Mouse (Mus musculus): ENCODE measurements around the gene Ckm. TPM values are rescaled to one million over a fixed set of nuclear protein-coding genes. Genes with fewer than 3 reads are reported as not detected.

The Ckm gene
- polyA plus RNA-seq, 1 experiment from 2014 or later, result 284 TPM

DNA sequence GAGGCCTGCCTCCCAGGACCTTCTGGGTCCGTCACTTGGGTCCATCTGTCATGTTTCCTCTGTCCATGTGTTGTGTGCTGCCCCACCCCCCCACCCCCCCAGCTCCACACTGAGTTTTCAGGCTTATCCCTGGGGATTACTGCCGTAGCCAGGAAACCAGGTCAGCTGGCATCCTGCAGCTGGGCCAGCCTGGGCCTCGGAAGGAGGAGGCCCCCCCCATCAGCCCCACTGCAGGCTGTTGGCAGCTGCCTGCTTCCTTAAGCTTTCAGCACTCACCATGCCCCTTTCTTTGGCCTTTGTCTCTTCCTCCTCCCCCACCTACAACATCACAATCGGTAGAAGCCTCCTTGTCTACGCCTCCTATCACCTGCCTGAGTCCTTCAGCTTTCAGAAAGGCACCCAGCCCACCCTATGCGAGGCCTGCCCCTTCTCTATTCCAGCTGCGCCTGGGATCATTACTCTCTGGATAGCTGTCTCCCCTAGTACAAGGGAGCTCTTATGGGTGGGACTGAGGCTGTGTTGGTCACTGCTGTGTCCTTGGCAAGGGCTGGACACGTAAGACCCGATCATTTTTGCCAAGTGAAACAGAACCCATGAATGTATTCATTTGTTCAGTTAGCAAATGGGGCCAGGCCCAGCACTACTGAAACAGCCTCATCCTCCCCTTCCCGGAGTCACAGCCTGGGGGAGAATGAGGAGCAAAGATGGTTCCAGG lies 15.7 kb upstream of the Ckm start:
- Histone ChIP-seq H3K9ac (no peak overlapping the region), H3K4me1 (no peaks in the 10 kb centered on the region), H3K9me3 (no peaks in the 10 kb centered on the region), H3K4me2 (no peak overlapping the region), H3K27ac (replicated peaks) (no peak overlapping the region), H3K36me3 (peaks cover 99% of the 10 kb centered on the region), H3K4me3 (no peak overlapping the region), H3K27me3 (replicated peaks) (no peaks in the 10 kb centered on the region)
- no peak for ATAC-seq (ENCODE audit: extremely low read depth, insufficient number of reproducible peaks, low FRiP score, low TSS enrichment)
- 68% methylated on average over 10 of the region's 10 CpGs for WGBS

DNA sequence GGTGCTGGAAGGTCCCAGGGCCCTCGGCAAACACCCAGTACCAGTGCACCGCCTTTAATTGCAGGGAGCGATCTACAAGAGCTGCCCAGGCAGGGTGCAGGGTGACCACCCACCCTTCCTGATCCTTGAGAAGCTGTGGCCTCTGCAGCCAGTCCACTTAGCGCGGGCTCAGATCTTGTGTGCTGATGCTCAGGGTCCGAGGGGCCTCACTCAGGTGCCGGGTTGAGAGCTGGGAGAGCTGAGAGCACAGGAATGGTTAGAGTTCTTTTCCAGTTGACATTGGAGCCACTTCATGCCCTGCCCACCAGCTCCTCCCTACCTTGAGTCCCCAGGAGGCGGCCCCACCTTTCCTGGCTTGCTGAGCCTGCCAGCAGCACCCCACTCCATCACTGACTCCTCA lies 10.1 kb upstream of the Ckm start:
- peaks cover 4% of the 10 kb centered on the region; the same call in 1 of the 2 replicates for H3K4me1 ChIP-seq
- H3K9me3 ChIP-seq, result no peaks in the 10 kb centered on the region
- H3K27ac ChIP-seq (replicated peaks), result no peak overlapping the region
- H3K27me3 ChIP-seq (replicated peaks), result peaks cover 7% of the 10 kb centered on the region; the same call in 1 of the 2 replicates
- 85% methylated on average over 8 of the region's 8 CpGs for WGBS
- H3K9ac ChIP-seq, result no peak overlapping the region
- no peak overlapping the region for H3K4me3 ChIP-seq
- H3K36me3 ChIP-seq, result peaks cover 65% of the 10 kb centered on the region
- ATAC-seq (ENCODE audit: extremely low read depth, insufficient number of reproducible peaks, low FRiP score, low TSS enrichment), result no peak
- H3K4me2 ChIP-seq, result no peak overlapping the region

DNA sequence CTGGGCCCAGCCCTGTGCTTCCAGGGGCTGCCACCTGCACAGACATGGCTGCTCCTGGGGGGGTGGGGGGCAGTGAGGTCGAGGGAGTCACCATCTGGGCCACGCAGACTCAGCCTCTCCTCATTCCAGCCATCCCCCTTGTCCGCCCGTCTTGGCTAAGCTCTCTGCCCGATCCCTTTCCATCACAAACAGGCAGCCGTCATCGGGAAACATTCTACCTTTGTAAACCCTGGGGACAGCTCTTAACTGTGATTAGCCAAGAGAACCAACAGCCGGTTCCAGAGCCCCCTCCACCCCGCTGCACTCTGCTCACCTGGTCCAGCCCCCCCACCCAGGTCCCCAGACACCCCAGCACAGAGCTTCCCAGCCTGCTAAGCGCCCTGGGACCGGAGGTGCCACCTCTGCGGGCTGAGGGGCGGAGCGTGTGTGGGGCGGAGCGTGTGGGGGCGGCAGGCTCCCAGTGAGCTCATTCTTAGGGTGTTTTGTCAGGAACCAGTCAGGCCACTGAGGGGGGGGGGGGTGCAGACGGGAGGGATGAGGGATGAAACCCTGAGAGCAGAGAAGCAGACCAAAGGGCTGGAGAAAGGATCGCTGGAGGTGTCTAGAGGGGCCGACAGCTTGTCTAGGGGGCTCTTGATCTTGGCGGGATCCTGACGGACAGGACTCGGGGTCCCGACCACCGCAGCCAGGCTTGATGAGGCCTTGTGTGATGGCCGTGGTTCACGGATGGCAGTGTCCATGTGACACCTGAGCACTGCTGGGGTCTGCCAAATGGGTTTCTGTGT lies 4.9 kb upstream of the Ckm start:
- 2% methylated on average over 27 of the region's 27 CpGs for WGBS
- Histone ChIP-seq H3K9me3 (peaks cover 6% of the 10 kb centered on the region), H3K4me3 (peak overlapping the region; percentile 45), H3K4me1 (peaks cover 20% of the 10 kb centered on the region), H3K4me2 (peak overlapping the region; percentile 70), H3K36me3 (peaks cover 13% of the 10 kb centered on the region), H3K27ac (replicated peaks) (no peak overlapping the region), H3K27me3 (replicated peaks) (peaks cover 56% of the 10 kb centered on the region), H3K9ac (peak overlapping the region; percentile 73)
- ATAC-seq (ENCODE audit: extremely low read depth, insufficient number of reproducible peaks, low FRiP score, low TSS enrichment), result no peak

DNA sequence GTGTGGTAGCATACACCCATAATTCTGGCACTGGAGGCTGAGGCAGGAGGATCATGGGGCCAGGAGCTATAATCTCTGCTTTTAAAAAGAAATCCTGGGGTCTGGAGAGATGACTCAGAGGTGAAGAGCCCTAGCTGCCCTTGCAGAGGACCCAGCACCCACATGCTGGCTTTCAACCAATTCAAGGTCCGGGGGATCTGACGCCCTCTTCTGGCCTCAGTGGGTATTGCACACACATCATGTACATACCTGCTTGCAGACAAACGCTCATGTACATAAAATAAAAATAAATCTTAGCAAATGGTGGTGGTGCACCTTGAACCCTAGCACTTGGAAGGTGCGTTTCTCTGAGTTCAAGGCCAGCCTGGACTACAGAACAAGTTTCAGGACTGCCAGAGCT lies 3.6 kb upstream of the Ckm start:
- 73% methylated on average over 4 of the region's 4 CpGs for WGBS
- ATAC-seq (ENCODE audit: extremely low read depth, insufficient number of reproducible peaks, low FRiP score, low TSS enrichment), result no peak
- peaks cover under 1% of the 10 kb centered on the region; the same call in 1 of the 2 replicates for H3K36me3 ChIP-seq

DNA sequence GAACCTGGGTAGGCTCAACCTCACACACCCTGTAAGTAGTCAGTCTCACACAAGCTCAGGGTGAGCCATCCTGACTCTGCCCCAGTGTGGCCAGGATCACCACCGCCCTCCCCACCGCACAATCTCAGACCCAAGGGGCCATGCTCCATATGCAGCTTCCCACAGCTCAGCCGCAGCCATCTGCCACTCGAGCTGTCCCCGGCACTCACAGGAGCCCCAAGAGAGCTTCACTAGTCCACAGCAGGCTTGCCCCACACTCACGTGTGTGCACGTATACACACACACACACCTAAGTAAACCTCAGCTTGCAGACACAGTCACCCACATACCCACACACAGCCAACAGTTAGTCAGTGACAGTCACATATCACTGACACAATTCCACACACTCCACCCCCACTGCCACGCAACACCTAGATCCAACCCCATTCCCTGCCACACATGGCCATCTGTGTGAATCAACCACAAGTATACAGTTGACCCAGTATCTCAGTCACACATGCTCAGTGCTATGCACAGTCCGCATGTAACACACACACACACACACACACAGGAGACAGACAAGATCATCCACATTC lies 2.0 kb upstream of the Ckm start:
- no peak overlapping the region for H3K9ac ChIP-seq
- H3K4me3 ChIP-seq, result no peak overlapping the region
- no peak for ATAC-seq (ENCODE audit: extremely low read depth, insufficient number of reproducible peaks, low FRiP score, low TSS enrichment)
- 80% methylated on average over 9 of the region's 9 CpGs for WGBS
- no peak overlapping the region for H3K4me2 ChIP-seq
- H3K4me1 ChIP-seq, result peaks cover 23% of the 10 kb centered on the region
- peaks cover 68% of the 10 kb centered on the region for H3K27me3 ChIP-seq (replicated peaks)
- no peaks in the 10 kb centered on the region for H3K36me3 ChIP-seq
- no peak overlapping the region for H3K27ac ChIP-seq (replicated peaks)
- peaks cover 6% of the 10 kb centered on the region for H3K9me3 ChIP-seq

More for the DNA sequence above, 3.6 kb upstream of the Ckm start:
- H3K9ac ChIP-seq, result no peak overlapping the region
- H3K4me2 ChIP-seq, result no peak overlapping the region
- peaks cover 23% of the 10 kb centered on the region for H3K4me1 ChIP-seq
- H3K27me3 ChIP-seq (replicated peaks), result peaks cover 62% of the 10 kb centered on the region
- H3K4me3 ChIP-seq, result no peak overlapping the region
- H3K9me3 ChIP-seq, result peaks cover 6% of the 10 kb centered on the region
- H3K27ac ChIP-seq (replicated peaks), result no peak overlapping the region

DNA sequence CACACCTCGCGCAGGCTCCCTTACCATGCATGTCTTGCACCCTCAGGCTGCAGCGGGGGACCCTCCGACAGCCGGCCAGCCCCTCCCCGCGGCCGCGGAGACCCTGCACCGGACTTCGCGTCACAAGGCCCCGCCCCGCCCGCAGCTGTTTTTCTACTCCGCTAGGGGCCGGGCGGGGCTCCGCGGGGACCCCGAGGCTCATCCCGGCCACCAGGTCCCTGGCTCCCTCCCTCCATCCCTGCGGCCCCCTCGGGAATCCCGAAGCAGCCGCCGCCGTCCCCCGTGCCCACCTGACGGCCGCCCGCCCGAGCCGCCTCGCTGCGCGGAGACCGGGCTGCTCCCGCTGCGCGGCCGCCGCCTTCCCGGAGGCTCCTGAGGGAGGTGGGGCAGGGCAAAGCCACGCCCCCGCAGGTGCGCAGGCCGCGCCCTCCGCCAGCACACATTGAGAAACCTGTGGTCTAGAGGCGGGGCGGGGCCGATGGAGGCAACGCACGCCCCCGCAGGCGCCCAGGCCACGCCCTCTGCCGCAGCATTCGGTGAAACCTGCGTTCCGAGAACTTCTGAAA lies 762 bp upstream of the Ckm start, which contains the start of gene Klc3:
Gene Klc3 (minus strand): TSS at position 374 of the 566 bp plus-strand sequence.
- no peaks in the 10 kb centered on the region for H3K36me3 ChIP-seq
- WGBS, result 1% methylated on average over 62 of the region's 62 CpGs
- H3K4me1 ChIP-seq, result peaks cover 23% of the 10 kb centered on the region
- H3K9me3 ChIP-seq, result peaks cover 6% of the 10 kb centered on the region
- peak within 1 kb of the TSS; percentile 98 for H3K4me2 ChIP-seq
- no peak within 1 kb of the TSS for H3K27ac ChIP-seq (replicated peaks)
- peaks cover 68% of the 10 kb centered on the region for H3K27me3 ChIP-seq (replicated peaks)
- peak within 1 kb of the TSS; percentile 80 for H3K9ac ChIP-seq
- peak within 1 kb of the TSS; percentile 70 for H3K4me3 ChIP-seq
- peak; percentile 66 for ATAC-seq (ENCODE audit: extremely low read depth, insufficient number of reproducible peaks, low FRiP score, low TSS enrichment)

DNA sequence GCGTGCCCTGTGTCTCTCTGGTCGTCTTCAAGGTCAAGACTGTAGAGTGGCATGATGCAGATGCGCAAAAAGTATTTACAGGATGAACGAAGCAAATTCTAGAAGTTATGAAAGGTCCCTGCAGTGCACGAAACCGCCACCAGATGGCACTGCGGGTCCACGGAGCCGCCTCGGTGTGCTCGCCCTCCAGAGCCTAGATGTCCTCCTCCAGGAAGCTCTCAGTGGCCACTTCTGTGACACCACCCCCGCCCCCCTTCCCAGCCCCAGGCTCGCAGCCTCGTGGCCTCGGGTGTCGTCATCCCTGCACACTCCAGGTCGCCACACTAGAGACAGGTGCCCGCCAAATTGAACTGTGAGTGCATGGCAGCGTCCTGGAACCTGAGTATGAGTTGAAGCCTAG lies 841 bp downstream of the Ckm start:
- Histone ChIP-seq H3K27me3 (replicated peaks) (peaks cover 54% of the 10 kb centered on the region), H3K4me2 (peak overlapping the region; percentile 52), H3K9me3 (peaks cover 6% of the 10 kb centered on the region), H3K4me1 (peaks cover 27% of the 10 kb centered on the region), H3K27ac (replicated peaks) (no peak overlapping the region), H3K9ac (0 out of 2 replicates have a peak overlapping the region, but pooled peaks have one; percentile 61), H3K4me3 (0 out of 2 replicates have a peak overlapping the region, but pooled peaks have one; percentile 19), H3K36me3 (no peaks in the 10 kb centered on the region)
- 2% methylated on average over 19 of the region's 19 CpGs for WGBS
- ATAC-seq (ENCODE audit: extremely low read depth, insufficient number of reproducible peaks, low FRiP score, low TSS enrichment), result no peak; the same call in 1 of the 2 replicates

DNA sequence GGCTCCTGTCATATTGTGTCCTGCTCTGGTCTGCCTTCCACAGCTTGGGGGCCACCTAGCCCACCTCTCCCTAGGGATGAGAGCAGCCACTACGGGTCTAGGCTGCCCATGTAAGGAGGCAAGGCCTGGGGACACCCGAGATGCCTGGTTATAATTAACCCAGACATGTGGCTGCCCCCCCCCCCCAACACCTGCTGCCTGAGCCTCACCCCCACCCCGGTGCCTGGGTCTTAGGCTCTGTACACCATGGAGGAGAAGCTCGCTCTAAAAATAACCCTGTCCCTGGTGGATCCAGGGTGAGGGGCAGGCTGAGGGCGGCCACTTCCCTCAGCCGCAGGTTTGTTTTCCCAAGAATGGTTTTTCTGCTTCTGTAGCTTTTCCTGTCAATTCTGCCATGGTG lies 5.2 kb downstream of the Ckm start:
- Histone ChIP-seq H3K36me3 (no peaks in the 10 kb centered on the region), H3K4me2 (peak overlapping the region; percentile 61), H3K27ac (replicated peaks) (peak overlapping the region; percentile 91), H3K4me3 (no peak overlapping the region), H3K9ac (peak overlapping the region; percentile 73), H3K4me1 (peaks cover 35% of the 10 kb centered on the region), H3K27me3 (replicated peaks) (peaks cover 17% of the 10 kb centered on the region), H3K9me3 (peaks cover 8% of the 10 kb centered on the region; the same call in 1 of the 2 replicates)
- peak; percentile 47; the same call in 1 of the 2 replicates for ATAC-seq (ENCODE audit: extremely low read depth, insufficient number of reproducible peaks, low FRiP score, low TSS enrichment)
- 13% methylated on average over 6 of the region's 6 CpGs for WGBS

DNA sequence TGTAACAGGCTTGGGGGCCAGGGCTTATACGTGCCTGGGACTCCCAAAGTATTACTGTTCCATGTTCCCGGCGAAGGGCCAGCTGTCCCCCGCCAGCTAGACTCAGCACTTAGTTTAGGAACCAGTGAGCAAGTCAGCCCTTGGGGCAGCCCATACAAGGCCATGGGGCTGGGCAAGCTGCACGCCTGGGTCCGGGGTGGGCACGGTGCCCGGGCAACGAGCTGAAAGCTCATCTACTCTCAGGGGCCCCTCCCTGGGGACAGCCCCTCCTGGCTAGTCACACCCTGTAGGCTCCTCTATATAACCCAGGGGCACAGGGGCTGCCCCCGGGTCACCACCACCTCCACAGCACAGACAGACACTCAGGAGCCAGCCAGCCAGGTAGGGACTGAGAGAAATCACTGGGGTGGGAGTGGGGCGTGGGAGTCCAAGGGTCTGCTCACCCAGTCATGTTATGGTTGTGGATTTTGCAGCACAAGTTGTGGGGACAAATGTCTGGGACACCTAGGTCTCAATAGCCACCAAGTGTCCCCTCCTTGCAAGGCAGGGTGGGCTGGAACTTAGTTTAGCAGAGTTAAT lies 6.3 kb downstream of the Ckm start:
- peaks cover 31% of the 10 kb centered on the region for H3K4me1 ChIP-seq
- peak; percentile 42 for ATAC-seq (ENCODE audit: extremely low read depth, insufficient number of reproducible peaks, low FRiP score, low TSS enrichment)
- peak overlapping the region; percentile 61 for H3K4me2 ChIP-seq
- no peaks in the 10 kb centered on the region for H3K36me3 ChIP-seq
- WGBS, result 53% methylated on average over 11 of the region's 11 CpGs
- H3K4me3 ChIP-seq, result peak overlapping the region; percentile 40
- peak overlapping the region; percentile 71 for H3K9ac ChIP-seq
- peaks cover 8% of the 10 kb centered on the region; the same call in 1 of the 2 replicates for H3K9me3 ChIP-seq
- H3K27ac ChIP-seq (replicated peaks), result peak overlapping the region; percentile 91
- H3K27me3 ChIP-seq (replicated peaks), result peaks cover 21% of the 10 kb centered on the region; the same call in 1 of the 2 replicates

DNA sequence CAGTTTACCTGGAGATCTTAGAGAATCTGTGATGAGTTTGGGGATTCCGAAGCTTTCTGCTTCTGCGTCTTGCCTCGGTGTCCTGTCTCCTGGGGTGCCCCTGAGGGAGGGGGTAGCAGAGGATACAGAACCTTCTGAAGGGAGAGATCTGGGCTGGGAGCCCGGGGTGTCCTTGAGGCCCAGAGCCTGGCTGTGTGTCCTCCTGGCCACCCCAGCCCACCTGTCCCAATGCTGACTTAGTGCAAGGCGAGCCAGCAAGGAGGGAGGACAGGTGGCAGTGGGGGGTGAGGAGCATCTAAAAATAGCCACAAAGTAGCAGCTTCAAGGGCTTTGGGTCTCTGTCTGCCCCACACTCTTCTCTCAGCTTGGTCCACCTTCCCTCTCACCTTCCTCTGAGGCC lies 7.2 kb downstream of the Ckm start:
- Histone ChIP-seq H3K27me3 (replicated peaks) (peaks cover 21% of the 10 kb centered on the region; the same call in 1 of the 2 replicates), H3K9me3 (peaks cover 8% of the 10 kb centered on the region; the same call in 1 of the 2 replicates), H3K4me1 (peaks cover 34% of the 10 kb centered on the region), H3K4me3 (peak overlapping the region; percentile 40), H3K27ac (replicated peaks) (peak overlapping the region; percentile 91), H3K9ac (peak overlapping the region; percentile 71), H3K36me3 (no peaks in the 10 kb centered on the region), H3K4me2 (peak overlapping the region; percentile 61)
- ATAC-seq (ENCODE audit: extremely low read depth, insufficient number of reproducible peaks, low FRiP score, low TSS enrichment), result no peak
- WGBS, result 60% methylated on average over 5 of the region's 5 CpGs
